Mouse (Mus musculus) kidney, postnatal 36 days (tissue): ENCODE measurements at regions not wholly inside any gene's neighbourhood (a gene's known extent, or its start where the extent isn't known, plus 50 kb on each side); places are given as distances from the start of the nearest gene placed in this dataset.

Experiments used
- DNase-seq, 2 experiments: peaks; one replicate each; pipeline ENCODE4 v3.0.0; 2021 to 2022; ENCODE audit warnings: mixed read lengths in 2 of 2

- DNase-seq = no peak
These were observed 613.4 kb upstream of the 4930412O13Rik start for GRCm38 (mm10) chr2:9267675-9268074.

GRCm38 (mm10) chr2:9283441-9283840 lies 597.6 kb upstream of the 4930412O13Rik start:
- DNase-seq = no peak

DNA sequence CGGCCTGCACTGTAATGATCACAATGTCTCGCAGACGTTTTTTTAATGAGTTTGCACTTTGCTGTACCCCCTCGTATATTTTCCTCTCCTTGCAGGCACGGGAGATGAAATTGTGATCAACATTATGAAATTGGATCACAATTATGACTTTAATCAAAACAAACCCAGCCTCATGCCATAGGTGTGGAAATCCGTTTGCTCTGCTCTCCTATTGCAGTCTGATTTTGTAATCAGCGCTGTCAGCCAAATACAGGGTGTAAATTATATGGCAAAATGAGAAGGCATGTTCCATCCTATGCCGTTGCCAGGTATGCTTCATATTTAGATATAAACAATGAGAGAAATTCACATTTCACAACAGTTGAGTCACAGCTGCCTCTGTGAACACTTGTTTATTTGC lies 595.3 kb upstream of the 4930412O13Rik start:
- DNase-seq = no peak

DNA sequence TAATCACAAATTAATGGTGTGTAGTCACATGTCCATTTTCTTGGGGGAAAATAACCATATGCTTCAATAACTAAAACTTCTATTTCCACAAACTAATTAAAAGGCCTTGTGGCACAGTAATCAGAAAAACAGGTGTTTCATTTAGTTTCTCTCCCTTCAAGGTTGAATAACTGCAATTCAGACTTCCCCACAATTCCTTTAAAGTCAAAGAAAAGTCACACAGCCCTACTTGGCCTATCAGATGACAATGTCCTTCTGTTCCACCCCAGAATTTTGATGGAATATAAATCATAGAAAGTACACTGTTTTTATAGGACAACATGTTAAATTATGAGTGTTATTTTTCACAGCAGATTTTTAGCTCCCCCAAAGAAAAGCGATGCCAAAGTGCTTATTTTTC lies 594.0 kb upstream of the 4930412O13Rik start:
- no peak for DNase-seq

- DNase-seq = no peak
These were observed 593.4 kb upstream of the 4930412O13Rik start for GRCm38 (mm10) chr2:9287623-9288022.

DNA sequence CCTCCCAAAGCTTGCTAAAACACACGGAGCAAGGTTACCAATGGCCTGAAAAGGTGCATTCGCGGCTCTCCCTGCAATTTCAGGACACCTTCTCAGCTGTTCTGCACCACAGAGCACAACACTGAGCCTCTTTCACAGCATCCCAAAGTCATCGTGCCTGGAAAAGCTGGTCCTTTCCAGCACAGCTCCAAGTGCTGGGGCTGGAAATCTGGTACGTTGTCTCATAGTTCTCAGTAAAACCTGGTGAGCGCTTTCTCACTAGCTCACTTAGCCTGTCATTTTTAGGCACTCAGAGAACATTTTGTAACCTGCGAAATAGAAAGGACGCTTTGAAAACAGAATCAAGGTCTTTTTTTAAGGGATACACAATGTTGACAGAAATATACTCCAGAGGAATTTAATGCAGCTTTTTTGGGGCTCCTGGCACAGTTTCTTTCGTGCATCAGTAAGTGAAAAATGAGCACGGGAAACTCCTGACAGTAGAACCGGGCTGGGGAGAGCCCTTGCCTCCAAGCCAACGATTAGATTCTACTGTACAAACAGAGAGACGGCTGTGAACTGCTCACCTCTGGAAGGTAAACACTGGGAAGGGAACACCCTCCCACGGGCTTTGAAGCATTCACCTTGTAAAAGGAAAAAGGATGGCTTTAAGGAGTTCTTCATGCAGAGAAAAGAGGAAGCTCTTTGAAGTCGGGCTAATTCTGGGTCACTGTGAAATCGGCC lies 549.3 kb upstream of the 4930412O13Rik start:
- no peak for DNase-seq

DNA sequence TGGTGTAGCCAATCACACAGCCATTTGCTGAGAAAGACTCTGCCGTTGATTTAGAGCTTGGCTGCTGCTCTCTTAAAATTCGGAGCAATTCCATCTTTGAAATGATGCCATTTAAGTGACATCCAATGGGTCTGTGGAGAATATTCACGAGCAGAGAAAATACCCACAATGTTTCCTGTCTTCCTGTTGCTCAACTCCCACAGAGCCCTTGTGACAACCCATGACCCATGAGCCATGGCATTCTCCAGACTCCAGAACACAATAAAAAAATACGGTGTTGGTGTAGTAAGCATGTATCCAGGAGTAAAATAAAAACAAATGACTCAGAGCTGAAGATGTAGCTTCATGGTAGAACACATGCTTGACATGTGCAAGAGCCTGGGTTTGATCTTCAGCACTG lies 532.1 kb upstream of the 4930412O13Rik start:
- no peak for DNase-seq

GRCm38 (mm10) chr2:9349994-9350393 lies 531.1 kb upstream of the 4930412O13Rik start:
- DNase-seq = no peak

GRCm38 (mm10) chr2:9352190-9352589 lies 528.9 kb upstream of the 4930412O13Rik start:
- peak in 1 of 2 experiments; percentile 7 for DNase-seq

- no peak for DNase-seq
These were observed 521.0 kb upstream of the 4930412O13Rik start for GRCm38 (mm10) chr2:9360020-9360419.

GRCm38 (mm10) chr2:9367801-9368584 lies 513.1 kb upstream of the 4930412O13Rik start:
- no peak for DNase-seq

DNA sequence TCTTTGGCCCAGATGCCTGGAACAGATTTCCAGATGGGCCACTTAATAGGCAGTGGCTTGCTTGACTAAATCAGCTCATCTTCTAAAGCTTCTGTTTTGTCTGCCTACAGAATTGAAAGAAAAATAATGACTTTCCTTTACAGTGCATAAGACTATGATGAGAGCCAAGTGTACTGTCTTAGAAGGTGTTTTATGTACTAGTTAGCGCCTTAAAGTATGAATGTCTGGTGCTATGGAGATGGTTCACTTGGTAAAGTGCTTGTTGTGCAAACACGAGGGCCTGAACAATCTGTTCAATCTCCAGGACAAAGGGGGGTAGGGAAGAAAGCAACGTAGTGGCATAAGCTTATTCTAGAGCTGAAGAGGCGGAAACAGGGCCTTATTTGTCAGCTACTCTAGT lies 511.5 kb upstream of the 4930412O13Rik start:
- DNase-seq = no peak

- no peak for DNase-seq
These were observed 494.5 kb upstream of the 4930412O13Rik start for GRCm38 (mm10) chr2:9386566-9386965.

DNA sequence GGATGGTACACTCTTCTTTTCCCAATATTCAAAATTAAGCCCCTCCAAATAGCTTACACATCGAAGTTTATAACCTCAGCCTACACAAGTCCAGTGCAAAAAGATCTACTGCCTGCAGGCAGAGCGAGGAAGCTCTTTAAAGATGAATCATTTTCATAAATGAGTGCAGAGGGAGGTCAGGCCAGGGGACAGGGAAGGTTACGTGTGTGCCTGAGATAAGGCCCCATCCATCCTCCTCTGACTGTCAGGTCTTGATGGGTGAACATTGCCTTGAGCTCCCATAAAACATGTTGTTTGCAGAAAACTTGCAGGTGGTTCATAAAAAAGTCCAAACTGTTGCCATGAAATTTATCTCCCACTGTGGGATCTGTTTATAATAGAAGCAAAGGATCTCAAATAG lies 493.0 kb upstream of the 4930412O13Rik start:
- DNase-seq = no peak

- DNase-seq = no peak
These were observed 485.6 kb upstream of the 4930412O13Rik start for GRCm38 (mm10) chr2:9395379-9395999.

- no peak for DNase-seq
These were observed 479.6 kb upstream of the 4930412O13Rik start for GRCm38 (mm10) chr2:9401461-9401860.

DNA sequence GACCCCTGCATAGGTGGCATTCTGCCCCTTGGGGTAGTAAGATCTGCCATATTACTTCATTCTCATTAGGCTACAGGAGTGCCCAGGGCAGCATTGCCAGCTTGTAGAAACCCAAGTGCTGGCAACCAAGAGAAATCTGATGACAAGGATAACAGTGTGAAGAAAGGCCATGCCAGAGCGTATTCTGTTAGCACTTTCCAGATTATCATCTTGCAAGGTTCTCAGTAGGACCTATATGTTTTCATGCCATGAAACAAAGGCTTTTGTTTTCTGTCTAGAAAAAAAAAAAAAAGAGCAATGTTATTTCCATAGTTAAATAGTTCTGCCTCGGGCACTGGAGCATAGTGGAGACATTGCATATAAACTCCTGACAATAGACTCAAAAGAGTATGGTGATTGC lies 478.8 kb upstream of the 4930412O13Rik start:
- no peak for DNase-seq

GRCm38 (mm10) chr2:9409075-9409474 lies 472.0 kb upstream of the 4930412O13Rik start:
- no peak for DNase-seq

GRCm38 (mm10) chr2:9422686-9423085 lies 458.4 kb upstream of the 4930412O13Rik start:
- DNase-seq = no peak

GRCm38 (mm10) chr2:9423534-9423933 lies 457.5 kb upstream of the 4930412O13Rik start:
- DNase-seq = no peak

- DNase-seq = no peak
These were observed 447.7 kb upstream of the 4930412O13Rik start for GRCm38 (mm10) chr2:9433110-9433940.

DNA sequence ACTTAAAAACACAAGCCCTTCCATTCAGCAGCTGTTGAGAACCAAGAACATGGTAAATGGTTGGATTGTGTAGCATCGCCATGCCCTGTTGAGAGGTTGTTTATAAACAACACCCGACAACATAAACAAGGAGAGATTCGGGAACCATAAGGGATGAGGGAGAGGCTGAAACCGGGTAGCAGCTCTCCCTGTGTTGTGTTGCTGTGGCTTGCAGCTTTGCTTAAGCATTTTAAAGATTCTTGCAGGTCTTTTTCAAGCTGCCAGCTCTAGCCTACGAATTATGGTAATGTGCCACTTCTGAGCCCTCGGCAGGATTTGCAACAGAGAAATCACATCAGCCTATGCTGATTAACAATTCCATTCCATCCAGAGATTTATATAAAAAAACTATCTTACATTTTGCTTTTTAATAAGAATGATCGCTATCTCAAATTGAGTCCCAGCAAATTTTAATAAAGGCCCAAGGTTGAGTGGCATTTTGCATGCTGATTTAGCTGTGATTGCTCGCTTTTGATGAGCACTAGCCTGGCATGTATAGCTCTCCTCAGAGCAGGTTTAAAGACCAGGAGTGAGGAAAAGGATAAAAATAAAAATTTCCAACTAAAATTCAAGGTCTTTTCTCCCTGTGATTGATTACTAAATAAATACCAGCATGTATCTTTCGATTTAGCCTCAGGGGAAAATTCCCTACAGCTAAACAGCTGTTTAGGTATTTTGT lies 445.7 kb upstream of the 4930412O13Rik start:
- DNase-seq = no peak
